Mouse (Mus musculus): ENCODE data around the gene Gm5134.

The Gm5134 gene

GRCm38 (mm10) chr10:76045343-76045742 lies 91.0 kb downstream of the Gm5134 start:
- no peak for DNase-seq

- no peak for DNase-seq
Measured at GRCm38 (mm10) chr10:76046754-76047153, 92.4 kb downstream of the Gm5134 start.

GRCm38 (mm10) chr10:76047182-76047869 lies 93.0 kb downstream of the Gm5134 start:
- DNase-seq: no peak

- no peak for DNase-seq
Measured at GRCm38 (mm10) chr10:76048967-76049366, 94.7 kb downstream of the Gm5134 start.

GRCm38 (mm10) chr10:76051860-76052259 lies 97.5 kb downstream of the Gm5134 start:
- no peak for DNase-seq

Measured in kidney, adult 11 months (tissue).